Mouse (Mus musculus) yolk sac, embryonic 10.5 days (tissue): Measurements from ENCODE around the gene Smarca2.

Source experiments
- DNase-seq: peaks from one replicate; pipeline ENCODE4 v3.0.0-alpha.2; 2017; ENCODE audit warnings: low spot score

Gene Smarca2

DNA sequence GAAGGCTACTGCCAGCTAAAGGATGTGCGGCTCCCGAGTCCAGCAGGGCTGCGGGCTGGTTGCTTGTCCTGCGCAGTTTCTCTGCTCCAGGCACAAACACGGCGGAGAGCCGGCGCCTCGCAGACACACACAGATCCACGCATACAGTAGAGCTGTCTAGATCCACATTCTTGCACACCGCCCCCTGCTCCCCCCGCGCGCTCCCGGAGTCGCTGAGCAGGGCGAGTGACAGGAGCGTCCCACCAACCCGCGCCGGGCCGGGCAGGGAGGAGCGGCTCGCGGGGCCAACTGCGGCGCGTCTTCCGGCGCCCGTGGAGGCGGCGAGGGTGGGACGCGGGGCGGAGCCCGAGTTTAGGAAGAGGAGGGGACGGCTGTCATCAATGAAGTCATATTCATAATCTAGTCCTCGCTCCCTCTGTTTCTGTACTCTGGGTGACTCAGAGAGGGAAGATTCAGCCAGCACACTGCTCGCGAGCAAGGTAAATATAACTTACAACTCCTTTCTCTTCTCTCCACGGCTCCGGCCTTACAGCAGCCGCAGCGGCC lies at the start of gene Smarca2:
TSS of gene Smarca2 (plus strand) at position 296 of the 546 bp plus-strand sequence.
- DNase-seq: peak; percentile 93

DNA sequence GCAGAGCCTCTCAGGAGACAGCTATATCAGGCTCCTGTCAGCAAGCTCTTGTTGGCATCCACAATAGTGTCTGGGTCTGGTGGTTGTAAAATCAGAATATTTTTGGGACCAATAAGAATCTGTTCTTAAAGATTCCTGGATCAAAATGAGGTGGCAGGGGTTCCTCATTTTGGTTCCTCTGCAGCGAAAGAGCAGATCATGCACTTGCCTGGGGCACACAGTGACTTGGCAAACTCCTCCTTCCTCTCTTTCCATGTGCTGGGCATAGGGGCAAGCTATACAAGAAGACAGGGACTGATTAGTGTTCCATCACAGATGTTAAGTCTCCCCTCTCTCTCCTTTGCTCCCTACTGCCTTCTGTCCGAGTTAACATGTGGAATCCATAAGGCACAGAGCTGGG lies 40.0 kb upstream of the Smarca2 start:
- DNase-seq: no peak

DNA sequence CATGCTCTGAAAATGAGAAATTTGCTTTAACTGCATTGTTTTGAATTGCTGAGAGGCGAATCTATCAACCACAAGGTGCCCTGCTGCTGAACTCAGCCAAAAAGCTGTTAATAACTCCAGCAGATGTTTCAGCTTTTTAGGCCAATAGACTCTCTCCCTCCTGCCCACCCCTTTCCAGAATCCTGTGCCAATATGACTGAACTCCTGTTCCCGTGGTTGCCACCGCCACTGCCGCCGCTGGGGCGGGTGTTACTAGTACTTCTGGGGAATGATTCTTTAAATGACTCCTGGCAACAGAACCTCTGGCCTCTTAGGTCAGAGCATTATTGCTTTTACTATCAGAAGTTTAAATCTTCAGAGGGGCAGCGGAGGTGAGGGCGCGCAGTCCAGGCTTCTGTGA lies 38.7 kb upstream of the Smarca2 start:
- no peak for DNase-seq

DNA sequence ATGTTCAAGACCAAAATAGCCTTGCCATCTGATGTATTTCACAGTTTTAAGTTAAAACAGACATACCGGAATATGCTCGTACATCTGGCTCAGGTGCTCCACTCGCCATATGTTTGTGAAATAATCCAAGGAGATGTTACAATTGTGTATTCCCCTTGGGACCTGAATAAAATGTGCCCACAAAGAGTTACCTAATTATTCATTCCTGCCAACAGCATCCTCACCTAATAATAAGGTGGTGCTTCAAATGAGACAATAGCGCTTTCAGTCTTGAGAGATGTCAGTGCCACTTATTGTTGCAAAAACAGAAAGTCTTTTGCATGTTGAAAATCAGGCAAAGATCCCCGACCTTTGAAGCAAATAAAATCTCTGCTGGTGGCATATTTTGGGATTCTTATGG lies 36.6 kb upstream of the Smarca2 start:
- DNase-seq: no peak

DNA sequence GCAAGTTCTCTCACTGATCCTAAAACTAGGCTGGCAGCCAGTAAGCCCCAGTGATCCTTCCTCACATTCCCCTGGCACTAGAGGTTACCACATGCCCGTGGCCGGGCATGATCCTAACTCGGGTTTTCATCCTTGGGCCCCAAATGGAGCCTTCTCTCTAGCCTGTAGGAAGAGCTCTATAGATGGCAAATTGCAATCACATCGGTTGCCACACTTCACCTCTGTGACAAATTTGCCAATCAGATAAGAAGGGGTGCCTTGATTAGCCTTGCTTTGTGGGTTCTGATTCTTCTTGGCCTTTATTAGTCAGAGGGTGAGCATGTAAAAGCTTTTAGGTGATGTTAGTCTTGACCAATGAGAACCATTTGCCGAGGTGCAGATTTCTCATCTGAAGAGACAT lies 35.9 kb upstream of the Smarca2 start:
- no peak for DNase-seq

DNA sequence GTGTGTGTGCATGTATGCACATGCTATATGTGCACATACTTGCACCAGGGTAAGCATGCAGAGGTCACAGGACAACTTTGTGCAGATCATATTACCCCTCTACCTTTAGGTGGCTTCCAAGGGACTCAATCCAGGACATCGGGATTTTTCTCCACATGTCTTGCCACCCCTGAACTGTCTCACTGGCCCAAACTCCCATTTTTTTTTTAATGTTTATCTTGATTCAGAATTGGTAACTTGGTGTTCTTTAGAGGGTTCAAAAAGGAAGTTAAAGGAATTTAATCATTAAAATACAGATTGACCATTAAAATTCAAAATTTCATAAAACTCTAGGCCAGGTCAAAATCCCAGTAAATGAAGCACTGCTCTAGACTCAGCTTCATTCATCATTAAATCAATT lies 35.4 kb upstream of the Smarca2 start:
- DNase-seq: no peak

DNA sequence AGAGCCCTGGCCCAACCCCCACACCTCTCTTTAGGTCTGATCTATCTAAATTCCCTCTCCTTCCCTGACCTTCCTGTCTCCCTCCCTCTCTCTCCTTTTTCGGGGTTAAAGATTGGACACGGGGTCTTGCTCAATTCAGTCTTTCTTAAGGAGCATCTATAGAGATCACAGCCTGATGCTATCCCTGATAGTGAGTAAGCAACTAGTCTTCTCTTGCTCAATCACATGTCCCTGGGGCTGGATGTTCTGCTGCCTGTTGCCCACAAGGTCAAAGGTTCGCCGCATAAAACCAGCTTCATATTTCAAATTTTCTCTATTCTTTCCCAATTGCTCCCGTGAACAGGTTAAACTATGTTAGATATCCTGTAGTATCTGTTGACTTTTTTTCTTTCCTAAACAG lies 25.2 kb upstream of the Smarca2 start:
- peak; percentile 72 for DNase-seq

DNA sequence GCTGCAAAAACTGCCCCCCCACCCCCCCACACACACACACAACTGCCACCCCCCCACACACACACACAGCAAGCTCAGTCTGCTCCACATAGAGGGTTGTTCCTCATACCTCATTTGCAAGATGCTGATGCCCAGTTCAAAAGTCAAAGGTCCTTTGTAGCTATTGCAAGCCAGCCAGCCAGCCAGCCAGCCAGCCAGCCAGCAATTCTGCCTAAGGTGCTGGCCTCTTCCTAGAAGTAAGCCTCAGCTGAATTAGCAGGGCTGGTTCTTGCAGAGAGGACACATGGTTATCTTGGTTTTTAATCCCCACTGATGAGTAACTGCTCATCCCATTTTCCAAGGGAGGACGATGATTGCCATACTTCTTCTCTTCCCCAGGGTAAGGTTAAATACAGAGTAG lies 24.8 kb upstream of the Smarca2 start:
- peak; percentile 73 for DNase-seq

DNA sequence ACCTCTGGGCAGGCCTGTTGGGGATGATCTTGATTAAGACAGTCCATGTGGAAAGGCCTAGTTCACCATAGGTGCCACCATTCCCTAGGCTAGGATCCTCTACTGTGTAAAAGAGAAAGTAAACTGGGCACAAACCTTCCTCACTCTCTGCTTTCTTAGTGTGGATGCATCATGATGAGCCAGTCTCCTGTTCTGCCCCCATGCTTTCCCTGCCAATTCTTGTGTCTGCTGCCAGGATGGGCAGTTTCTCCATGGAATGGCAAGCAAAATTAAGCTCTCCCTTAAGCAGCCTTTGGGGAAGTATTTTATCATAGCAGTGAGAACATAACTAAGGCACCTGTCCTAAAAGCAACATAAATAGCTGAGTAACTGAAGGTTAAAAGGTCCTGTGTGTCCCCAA lies 10.2 kb upstream of the Smarca2 start:
- no peak for DNase-seq

DNA sequence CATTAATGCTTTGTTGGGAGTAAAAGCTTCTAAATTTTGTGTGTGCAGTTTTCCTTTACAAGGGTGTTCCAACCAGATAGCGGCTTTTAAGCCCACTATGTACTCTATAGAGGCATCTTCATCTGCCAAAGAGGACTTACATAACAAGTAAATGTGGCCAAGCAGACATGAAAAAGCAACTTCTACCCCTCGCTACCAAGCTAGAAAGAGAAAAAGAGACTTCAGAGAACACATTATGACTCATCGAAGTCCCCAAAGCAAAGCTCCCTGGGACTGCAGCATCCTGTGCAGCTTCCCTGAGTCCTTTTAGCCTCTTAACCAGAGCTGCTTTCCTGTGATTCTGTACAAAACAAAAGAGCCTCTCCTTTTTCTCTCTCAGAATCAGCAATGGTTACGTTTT lies 3.4 kb upstream of the Smarca2 start:
- DNase-seq: no peak

DNA sequence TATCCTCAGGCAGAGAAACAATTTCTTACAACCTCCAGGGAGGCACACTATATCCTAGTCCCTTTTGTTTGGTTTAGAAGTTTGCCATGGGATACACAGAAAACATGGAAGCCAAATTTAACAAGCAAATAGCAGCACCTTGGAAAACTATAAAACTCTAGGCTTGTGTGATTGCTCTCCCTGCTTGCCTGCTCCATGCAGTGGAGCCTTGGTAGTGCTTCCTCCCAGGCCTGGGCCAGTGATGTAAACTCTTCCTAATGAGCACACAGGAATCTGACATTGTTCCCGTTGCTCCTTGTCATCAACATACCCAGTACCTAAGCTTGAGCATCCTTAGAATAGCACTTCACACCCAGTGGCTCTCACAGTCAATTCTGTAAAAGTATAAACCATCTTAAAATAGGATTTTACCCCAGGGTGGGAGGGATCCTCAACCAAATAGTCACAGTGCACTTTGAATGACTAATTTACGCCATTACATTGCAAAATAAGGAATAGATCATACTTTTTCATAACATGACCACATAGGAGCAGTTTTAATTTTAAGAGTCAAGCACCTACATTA lies 1.5 kb upstream of the Smarca2 start:
- no peak for DNase-seq

DNA sequence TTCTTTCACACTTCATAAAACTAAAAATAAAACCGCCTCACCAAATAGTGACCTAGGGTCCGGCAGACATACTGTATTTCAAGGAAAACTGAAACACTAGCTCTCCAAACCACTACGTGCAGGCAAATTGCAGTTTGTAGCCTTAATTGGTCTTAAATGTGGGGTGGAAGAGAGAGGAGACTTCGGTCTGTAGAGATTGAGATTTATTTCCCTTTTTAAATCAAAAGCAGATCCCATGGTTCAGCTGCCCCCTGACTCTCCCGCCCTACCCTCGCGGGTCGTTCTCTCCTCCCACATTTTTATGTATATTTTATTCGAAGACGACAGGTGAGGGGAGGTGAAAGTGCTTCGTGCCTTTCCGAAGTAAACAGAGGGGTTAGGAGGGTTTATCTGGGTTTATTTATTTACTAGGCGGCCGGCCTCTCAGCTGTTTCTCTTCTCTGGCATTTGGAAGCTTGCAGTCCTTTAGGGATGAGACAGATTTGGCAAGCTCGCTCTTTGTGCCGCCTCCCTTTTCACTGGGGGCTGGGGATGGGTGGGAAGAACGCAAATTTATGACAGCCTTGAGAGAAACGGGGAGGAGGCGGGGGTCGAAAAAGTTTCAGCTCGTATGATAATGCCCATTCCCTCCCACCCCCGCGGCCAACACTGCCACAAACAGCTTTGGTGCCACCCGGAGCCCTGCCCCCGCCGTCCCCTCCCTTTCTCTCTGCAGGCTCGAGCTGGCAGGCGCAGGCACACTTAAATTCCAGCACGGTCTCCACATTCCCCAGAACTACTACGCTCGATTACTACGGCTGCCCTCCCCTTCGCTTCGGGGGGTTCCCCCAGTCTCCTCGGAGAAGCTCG lies 720 bp upstream of the Smarca2 start:
- peak; percentile 23 for DNase-seq

DNA sequence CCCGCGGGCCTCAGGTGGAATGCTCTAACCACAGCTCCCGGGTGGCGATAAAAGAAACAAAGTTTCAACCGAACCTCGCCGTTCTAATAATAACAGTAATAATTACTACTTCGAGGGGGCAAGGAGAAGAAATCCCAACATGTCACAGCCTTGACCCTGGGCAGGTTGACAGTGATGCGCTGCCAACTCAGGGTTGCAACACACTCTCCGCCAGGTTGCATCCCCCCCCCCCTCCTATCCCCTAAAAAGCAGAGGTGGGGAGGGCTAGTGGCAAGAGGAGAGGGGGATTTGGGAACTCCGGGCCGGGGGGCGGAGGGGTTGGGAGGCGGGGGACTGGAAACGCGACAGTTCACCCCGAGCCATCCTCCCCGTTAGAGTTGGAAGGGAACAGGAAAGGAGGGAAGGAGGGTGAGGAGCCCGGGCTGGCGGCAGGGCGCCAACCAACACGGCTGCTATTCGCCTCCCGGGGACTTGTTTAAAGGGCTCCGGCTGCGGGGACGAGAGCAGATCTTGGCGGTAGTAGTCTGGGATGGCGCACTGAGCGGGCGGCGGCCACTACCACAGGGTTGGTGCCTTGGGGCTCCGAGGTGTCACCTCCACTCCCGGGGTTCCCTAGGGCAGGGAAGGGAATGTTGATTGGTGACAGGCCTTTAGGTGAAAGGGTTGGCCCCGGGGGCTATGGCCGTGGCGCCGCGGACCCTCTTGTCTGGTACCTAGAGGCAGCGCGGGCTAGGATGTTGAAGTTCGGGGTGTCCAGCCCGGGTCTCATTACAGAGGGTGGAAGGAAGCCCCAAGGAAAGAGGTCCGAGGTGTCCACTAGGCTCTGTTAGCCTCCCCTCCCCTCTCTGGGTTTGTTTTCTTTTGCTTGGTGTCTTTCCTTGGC lies 829 bp downstream of the Smarca2 start:
- DNase-seq: peak; percentile 28

DNA sequence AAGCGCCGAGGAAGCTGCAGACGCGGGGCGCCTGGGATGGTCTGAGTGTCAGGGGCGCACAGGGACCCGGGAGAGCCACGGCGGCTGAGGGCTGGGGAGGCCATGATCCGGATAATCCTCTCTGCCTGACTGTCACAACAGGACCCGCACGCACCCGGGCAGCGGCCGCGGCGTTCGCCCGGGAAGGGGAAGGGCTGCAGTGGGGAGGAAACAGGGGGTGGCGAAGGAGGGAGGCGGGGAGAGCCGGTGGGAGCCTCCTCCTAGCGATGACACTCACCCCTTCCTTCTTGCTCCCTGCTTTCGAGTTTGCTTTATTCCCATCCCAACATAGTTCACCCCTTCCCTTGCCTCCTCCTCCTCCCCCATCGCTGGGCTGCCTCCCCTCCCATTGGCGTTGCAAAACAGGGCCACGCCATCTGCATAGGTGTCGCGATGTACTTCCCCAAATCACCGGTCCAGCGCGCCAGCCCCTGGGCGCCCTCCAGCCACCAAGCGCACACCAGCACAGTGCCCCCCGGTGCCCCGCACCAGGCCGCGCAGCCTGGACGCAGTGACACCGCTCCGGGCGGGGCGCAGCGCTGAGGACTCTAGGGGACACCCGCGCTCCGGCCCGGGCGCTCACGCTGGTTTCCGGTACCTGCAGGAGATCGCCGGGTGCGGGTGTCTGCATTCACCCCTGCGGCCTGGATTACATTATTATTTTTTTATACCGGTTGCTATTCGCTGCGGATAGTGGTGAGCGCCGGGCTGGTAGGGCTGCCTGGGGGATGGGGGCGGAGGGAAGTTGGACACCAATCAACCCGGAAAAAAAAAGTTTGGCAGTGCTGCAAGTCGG lies 1.7 kb downstream of the Smarca2 start:
- peak; percentile 51 for DNase-seq

DNA sequence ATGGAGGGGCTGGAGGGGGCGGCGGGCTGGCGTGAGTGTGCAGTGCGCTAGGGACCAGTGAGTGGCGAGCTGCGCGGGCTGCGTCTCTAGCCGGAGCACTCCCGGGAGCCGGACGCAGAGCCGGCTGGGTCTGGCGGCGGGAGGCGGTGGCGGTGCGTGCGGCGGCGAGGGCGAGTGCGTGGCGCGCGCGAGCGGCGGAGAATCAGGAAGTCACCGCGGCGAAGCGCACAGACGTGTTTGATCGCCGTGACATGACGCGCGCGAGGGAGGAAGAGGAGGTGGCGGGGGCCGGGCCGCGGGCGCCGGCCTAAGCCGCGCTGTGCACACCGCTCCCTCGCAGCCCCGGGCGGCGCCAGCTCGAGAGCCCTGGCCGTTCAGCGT lies 2.3 kb downstream of the Smarca2 start:
- DNase-seq: peak; percentile 70

DNA sequence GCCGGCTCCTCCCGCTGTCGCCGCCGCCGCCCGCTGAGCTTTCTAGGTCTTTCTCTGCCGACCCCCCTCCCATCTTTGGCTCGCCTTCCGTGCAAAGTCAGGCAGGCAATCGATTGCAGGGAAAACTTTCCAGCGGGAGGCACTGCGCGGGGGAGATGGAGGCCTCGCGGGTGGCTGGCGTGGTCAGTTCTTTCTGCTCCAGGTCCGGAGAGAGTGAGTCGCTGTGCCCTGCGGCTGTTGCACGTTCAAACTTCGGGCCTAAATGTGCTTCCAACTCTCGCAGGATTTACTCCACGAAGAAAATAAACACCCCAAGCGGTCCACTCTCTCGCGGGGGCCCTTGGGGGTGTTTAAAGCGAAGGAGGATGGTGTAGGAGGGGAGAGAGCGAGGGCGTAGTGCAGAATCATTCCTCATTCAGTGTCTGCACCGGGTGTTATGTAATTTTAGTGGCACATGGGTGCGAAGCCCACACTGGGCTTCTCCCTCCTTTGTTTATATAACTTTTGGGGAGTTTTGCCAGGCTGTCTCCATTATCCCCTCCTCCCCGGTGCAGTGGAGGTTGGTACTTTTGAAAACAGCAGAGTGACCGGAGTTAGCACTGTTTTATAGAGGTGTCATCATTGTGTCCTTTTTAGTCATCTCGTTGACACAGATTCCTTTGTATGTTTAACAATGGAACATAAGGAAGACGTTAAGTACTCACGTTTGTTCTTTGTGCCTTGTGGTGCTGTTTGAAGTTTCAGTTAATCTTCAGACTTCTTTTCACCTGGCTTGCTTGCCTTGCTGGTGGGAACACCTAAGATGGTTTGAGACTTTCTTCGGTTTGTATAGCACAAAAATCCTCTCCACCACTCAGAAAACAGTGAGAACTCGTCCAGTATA lies 2.9 kb downstream of the Smarca2 start:
- DNase-seq: no peak

DNA sequence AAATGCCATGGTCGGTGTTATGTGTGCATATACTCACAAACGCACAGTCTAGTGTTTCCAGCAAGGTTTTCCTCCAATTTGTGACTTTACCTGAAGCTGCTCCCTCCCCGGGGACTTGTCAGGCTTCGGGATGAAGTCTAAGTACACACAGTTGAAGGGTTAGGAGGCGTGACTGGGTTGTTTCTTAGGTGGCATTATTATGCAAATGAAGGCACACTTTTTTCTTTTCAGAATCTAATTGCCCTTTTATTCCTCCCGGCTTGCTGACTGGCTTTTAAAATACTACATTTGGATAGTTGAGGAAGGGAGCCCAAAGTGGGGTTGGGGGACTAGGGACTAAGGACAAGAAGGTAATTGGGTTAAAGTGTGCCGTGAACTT lies 3.6 kb downstream of the Smarca2 start:
- no peak for DNase-seq

DNA sequence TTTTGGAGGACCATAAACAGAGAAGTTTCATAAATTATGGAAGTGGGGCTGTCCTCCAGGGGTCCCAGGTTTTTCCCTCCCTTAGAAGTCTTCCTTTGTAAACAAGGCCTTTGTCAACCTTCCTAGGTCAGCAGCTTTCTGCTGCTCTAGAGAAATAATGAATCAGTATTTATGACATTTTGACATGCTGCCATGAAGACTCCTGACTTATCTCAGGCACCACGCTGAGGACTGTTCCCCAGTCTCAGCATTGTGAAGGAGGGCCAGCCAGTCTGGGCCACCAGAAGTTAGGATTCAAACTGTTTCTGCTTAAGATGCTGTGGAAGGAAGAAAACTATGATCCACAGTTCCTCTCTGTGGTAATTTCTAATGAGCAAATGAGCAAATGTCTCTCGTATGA lies 4.8 kb downstream of the Smarca2 start:
- no peak for DNase-seq

DNA sequence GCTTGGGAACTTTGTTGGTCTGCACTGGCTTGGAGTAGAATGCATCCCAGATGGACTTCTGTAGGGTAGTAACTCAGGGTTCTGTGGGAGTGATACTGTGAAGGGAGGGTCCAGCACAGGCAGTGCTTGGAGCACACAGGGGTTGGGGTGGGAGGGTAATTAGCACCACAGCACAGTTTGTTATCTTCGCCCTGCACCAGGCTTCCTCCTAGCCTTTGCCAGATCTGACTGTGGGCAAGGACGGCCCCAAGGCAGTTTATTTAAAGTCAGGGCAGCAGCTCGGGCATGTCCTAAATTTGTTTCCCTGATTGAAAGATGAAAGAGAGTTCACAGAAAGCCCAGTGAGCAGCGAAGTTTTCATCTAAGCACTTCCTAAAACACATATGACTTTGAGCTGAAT lies 8.1 kb downstream of the Smarca2 start:
- DNase-seq: no peak

DNA sequence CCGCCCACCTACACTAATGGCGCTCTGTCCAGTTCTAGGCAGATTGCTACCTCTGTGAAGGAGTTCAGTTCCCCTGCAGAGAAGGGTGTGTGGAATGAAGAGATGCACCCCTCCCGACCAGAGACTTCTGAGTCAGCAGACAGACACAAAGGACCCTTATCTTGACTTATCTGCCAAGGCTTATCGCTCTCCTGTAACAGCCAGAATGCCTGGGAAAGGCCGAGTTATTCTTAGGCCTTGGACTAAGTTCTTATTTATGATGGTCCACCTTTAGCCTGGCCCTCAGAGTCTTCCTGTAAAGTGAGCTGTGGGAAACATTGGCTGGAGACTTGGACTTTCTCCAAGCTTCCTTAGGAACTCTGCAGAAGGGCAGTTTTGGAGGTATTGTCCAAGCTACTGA lies 8.8 kb downstream of the Smarca2 start:
- peak; percentile 48 for DNase-seq

DNA sequence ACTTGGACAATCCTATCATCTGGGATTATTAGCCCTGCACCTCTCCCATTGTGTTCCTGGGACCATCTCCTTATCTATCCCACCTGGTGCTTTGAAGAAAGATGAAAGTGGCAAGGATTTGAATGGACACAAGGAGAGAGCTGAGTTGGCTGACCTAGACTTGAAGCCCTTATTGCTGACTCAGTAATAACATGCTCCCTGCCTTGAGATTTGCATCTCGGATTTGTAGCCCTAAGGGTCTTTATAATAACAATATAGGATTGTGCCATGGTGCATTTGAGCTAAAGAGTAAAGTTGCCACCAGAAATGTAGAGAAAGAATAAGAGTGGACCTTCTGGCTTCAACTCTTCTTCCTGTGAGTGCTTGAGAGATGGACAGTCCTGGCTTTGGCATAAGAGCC lies 11.4 kb downstream of the Smarca2 start:
- DNase-seq: no peak
